Mouse (Mus musculus) E14TG2a.4 (cell line): ENCODE measurements around the gene Dapp1.

Experiments
- CTCF ChIP-seq: conservative IDR thresholded peaks from 2 replicates; pipeline ENCODE4 v1.5.1; 2014; ENCODE audit warnings: low read length
- POU5F1 ChIP-seq: IDR thresholded peaks from 2 replicates; pipeline ENCODE4 v1.6.1; 2014; ENCODE audit warnings: low read length, borderline replicate concordance

GRCm38 (mm10) chr3:138008152-138008551, 26.8 kb upstream of the Dapp1 start:
- TF ChIP-seq POU5F1: no peak
- TF ChIP-seq CTCF: no peak
